Mouse (Mus musculus): Measurements from ENCODE around the gene 1600014C23Rik.

- no peak for TF ChIP-seq ZC3H11A (IDR thresholded peaks at IDR 0.05; ENCODE audit: borderline replicate concordance, low read depth, low read length)
- TF ChIP-seq MAFK (IDR thresholded peaks at IDR 0.05; ENCODE audit: insufficient read depth, low read depth, low read length): no peak
- TF ChIP-seq CHD2 (IDR thresholded peaks at IDR 0.05; ENCODE audit: low read depth, low read length): no peak
- no peak for TF ChIP-seq ZNF384 (IDR thresholded peaks at IDR 0.05; ENCODE audit: low read depth, low read length)
- TF ChIP-seq HCFC1 (IDR thresholded peaks at IDR 0.05; ENCODE audit: borderline replicate concordance, insufficient read depth, low read length): no peak
These were observed 38.9 kb upstream of the 1600014C23Rik start for GRCm38 (mm10) chr17:45772566-45772965.
